Comparison of ENCODE assay signal across 8 mouse cellular contexts in genomic region chr3:88536103-88536930, GRCm38 (mm10). TPM values are rescaled to one million over a fixed set of nuclear protein-coding genes. Genes with fewer than 3 reads are reported as not detected.
A peak's percentile ranks its signal among the peaks of the same experiment; 100 is the strongest.
DNase-seq lines count a peak whose midpoint lies in the region; ATAC-seq and TF ChIP-seq lines count a peak whose summit lies in the region.

No protein-coding gene starts in this region.

- peaks cover 75% of the 10 kb centered on the region for H3K4me1 ChIP-seq in G1E (ENCODE audit: insufficient read depth, low read depth, low read length)
- H3K4me1 ChIP-seq in forebrain, embryonic 15.5 days, result peaks cover 73% of the 10 kb centered on the region
- peaks cover 34% of the 10 kb centered on the region for H3K4me1 ChIP-seq in heart, postnatal 0 days (ENCODE audit: control insufficient read depth, insufficient read depth)
- H3K4me1 ChIP-seq in liver, embryonic 12.5 days, result peaks cover 70% of the 10 kb centered on the region

- peaks cover 43% of the 10 kb centered on the region for H3K36me3 ChIP-seq in G1E (replicated peaks)
- peaks cover 40% of the 10 kb centered on the region for H3K36me3 ChIP-seq in forebrain, embryonic 15.5 days
- H3K36me3 ChIP-seq in heart, postnatal 0 days (replicated peaks; ENCODE audit: control insufficient read depth, insufficient read depth, low read length), result 0 out of 2 replicates have a peak, but pooled peaks cover 3% of the 10 kb centered on the region
- H3K36me3 ChIP-seq in liver, embryonic 12.5 days, result peaks cover 15% of the 10 kb centered on the region; the same call in 1 of the 2 replicates

- H3K9me3 ChIP-seq in G1E (replicated peaks), result no peaks in the 10 kb centered on the region
- H3K9me3 ChIP-seq in forebrain, embryonic 15.5 days, result no peaks in the 10 kb centered on the region
- H3K9me3 ChIP-seq in heart, postnatal 0 days (replicated peaks; ENCODE audit: control insufficient read depth, low read length), result no peaks in the 10 kb centered on the region
- H3K9me3 ChIP-seq in liver, embryonic 12.5 days (replicated peaks), result no peaks in the 10 kb centered on the region

- peak overlapping the region; percentile 100 for H3K27ac ChIP-seq in forebrain, embryonic 15.5 days (replicated peaks)
- peak overlapping the region; percentile 22; the same call in 1 of the 2 replicates for H3K27ac ChIP-seq in heart, postnatal 0 days (ENCODE audit: low read depth)
- peak overlapping the region; percentile 72 for H3K27ac ChIP-seq in liver, embryonic 12.5 days

- DNase-seq in G1E (ENCODE audit: low spot score), result peak; percentile 86
- DNase-seq in cerebellum, adult 11 months, result peak; percentile 82
- DNase-seq in heart, postnatal 0 days (ENCODE audit: low spot score), result peak; percentile 70
- peak; percentile 84 to 91 for DNase-seq in kidney, postnatal 25 days
- DNase-seq in neural tube, embryonic 10.5 days (ENCODE audit: extremely low spot score, low spot score), result peak; percentile 68
- peak; percentile 62 for DNase-seq in urinary bladder, adult 2 months (ENCODE audit: low spot score)

- peak overlapping the region; percentile 76 for H3K4me3 ChIP-seq in G1E (ENCODE audit: low read depth, low read length)
- H3K4me3 ChIP-seq in forebrain, embryonic 15.5 days, result peak overlapping the region; percentile 93
- H3K4me3 ChIP-seq in heart, postnatal 0 days (ENCODE audit: low read depth, low read length), result peak overlapping the region; percentile 45
- peak overlapping the region; percentile 64 for H3K4me3 ChIP-seq in liver, embryonic 12.5 days

- TF ChIP-seq EP300 in heart, postnatal 0 days (IDR thresholded peaks at IDR 0.05; ENCODE audit: low read depth), result no peak

- H3K4me2 ChIP-seq in forebrain, embryonic 15.5 days (replicated peaks), result peak overlapping the region; percentile 93
- H3K4me2 ChIP-seq in heart, postnatal 0 days (ENCODE audit: low read depth, low read length), result peak overlapping the region; percentile 72
- H3K4me2 ChIP-seq in liver, embryonic 12.5 days, result peak overlapping the region; percentile 99

- no peak for TF ChIP-seq CTCF in G1E (IDR thresholded peaks at IDR 0.05; ENCODE audit: low read depth, low read length)
- TF ChIP-seq CTCF in heart, postnatal 0 days (IDR thresholded peaks at IDR 0.05; ENCODE audit: low read depth), result no peak

- H3K27me3 ChIP-seq in G1E (ENCODE audit: insufficient read depth, low read length), result peaks cover 3% of the 10 kb centered on the region; the same call in 1 of the 2 replicates
- H3K27me3 ChIP-seq in forebrain, embryonic 15.5 days, result no peaks in the 10 kb centered on the region
- no peaks in the 10 kb centered on the region for H3K27me3 ChIP-seq in heart, postnatal 0 days (ENCODE audit: control insufficient read depth, insufficient read depth, low read length)
- H3K27me3 ChIP-seq in liver, embryonic 12.5 days (replicated peaks), result peaks cover 22% of the 10 kb centered on the region

- peak overlapping the region; percentile 99 for H3K9ac ChIP-seq in forebrain, embryonic 15.5 days (replicated peaks)
- H3K9ac ChIP-seq in heart, postnatal 0 days (replicated peaks; ENCODE audit: low read depth, low read length), result peak overlapping the region; percentile 30
- H3K9ac ChIP-seq in liver, embryonic 12.5 days, result peak overlapping the region; percentile 71

- peak; percentile 89 for ATAC-seq in G1E (ENCODE audit: extremely low read depth, insufficient number of reproducible peaks, low FRiP score, poor library complexity, severe bottlenecking)
- ATAC-seq in forebrain, embryonic 15.5 days (replicated peaks), result no peak
- peak; percentile 55 for ATAC-seq in heart, postnatal 0 days (ENCODE audit: insufficient read depth, low read depth)
- peak; percentile 82 for ATAC-seq in liver, embryonic 12.5 days

- 2% methylated on average over 64 of the region's 64 CpGs for WGBS in forebrain, embryonic 15.5 days
- WGBS in heart, postnatal 0 days, result 11% methylated on average over 64 of the region's 64 CpGs
- 2% methylated on average over 64 of the region's 64 CpGs for WGBS in liver, embryonic 12.5 days (ENCODE audit: insufficient replicate concordance)

RNA-seq across cellular contexts. Expression of gene Mex3a, which starts 4.1 kb away (rescaled TPM):
- 6.2 and 8.2 TPM in 2 replicates for total RNA-seq in G1E (2014; fragmentation: Nextera tagmentation)
- total RNA-seq in G1E (2017), result 1.7 and 2.0 TPM in 2 replicates
- polyA plus RNA-seq in G1E (2012), result 9.0 and 9.6 TPM in 2 replicates
- 50.6 and 55.6 TPM in 2 replicates for polyA plus RNA-seq in forebrain, embryonic 15.5 days (2015; fragmentation: Nextera tagmentation; extraction: Ambion mirVana)
- total RNA-seq in heart, postnatal 0 days (2014; rRNA removed; ENCODE audit: low replicate concordance), result 6.0 and 9.7 TPM in 2 replicates
- 2.6 and 2.7 TPM in 2 replicates for polyA plus RNA-seq in heart, postnatal 0 days (2015; fragmentation: Nextera tagmentation; extraction: Ambion mirVana)
- polyA plus RNA-seq in liver, embryonic 12.5 days (2016; fragmentation: Nextera tagmentation; extraction: Ambion mirVana), result 2.8 and 3.1 TPM in 2 replicates
- polyA plus RNA-seq in urinary bladder, adult 2 months (2012; rRNA removed), result 1.7 and 1.8 TPM in 2 replicates

RNA-seq across cellular contexts. Expression of gene Rab25, which starts 11.8 kb away (rescaled TPM):
- total RNA-seq in G1E (2014; fragmentation: Nextera tagmentation) (1.6 and 4.5 TPM in 2 replicates), G1E (2017) (0.35 TPM in 1 of 2 replicates, not detected in the other)
- 0.67 and 0.88 TPM in 2 replicates for polyA plus RNA-seq in G1E (2012)
- polyA plus RNA-seq in forebrain, embryonic 15.5 days (2015; fragmentation: Nextera tagmentation; extraction: Ambion mirVana), result 0.15 and 0.28 TPM in 2 replicates
- total RNA-seq in heart, postnatal 0 days (2014; rRNA removed; ENCODE audit: low replicate concordance), result 0.39 and 2.5 TPM in 2 replicates
- 0.16 TPM in 1 of 2 replicates, not detected in the other for polyA plus RNA-seq in heart, postnatal 0 days (2015; fragmentation: Nextera tagmentation; extraction: Ambion mirVana)
- 0.70 TPM in 1 of 2 replicates, not detected in the other for polyA plus RNA-seq in liver, embryonic 12.5 days (2016; fragmentation: Nextera tagmentation; extraction: Ambion mirVana)
- 135 and 174 TPM in 2 replicates for polyA plus RNA-seq in urinary bladder, adult 2 months (2012; rRNA removed)

RNA-seq across cellular contexts. Expression of gene Lamtor2, which starts 16.6 kb away (rescaled TPM):
- total RNA-seq in G1E (2014; fragmentation: Nextera tagmentation) (44.7 and 64.5 TPM in 2 replicates), G1E (2017) (97.5 and 98.0 TPM in 2 replicates)
- polyA plus RNA-seq in G1E (2012), result 96.1 and 182 TPM in 2 replicates
- polyA plus RNA-seq in forebrain, embryonic 15.5 days (2015; fragmentation: Nextera tagmentation; extraction: Ambion mirVana), result 169 and 187 TPM in 2 replicates
- total RNA-seq in heart, postnatal 0 days (2014; rRNA removed; ENCODE audit: low replicate concordance), result 3.6 and 34.6 TPM in 2 replicates
- polyA plus RNA-seq in heart, postnatal 0 days (2015; fragmentation: Nextera tagmentation; extraction: Ambion mirVana), result 131 and 136 TPM in 2 replicates
- polyA plus RNA-seq in liver, embryonic 12.5 days (2016; fragmentation: Nextera tagmentation; extraction: Ambion mirVana), result 101 and 102 TPM in 2 replicates
- 124 and 134 TPM in 2 replicates for polyA plus RNA-seq in urinary bladder, adult 2 months (2012; rRNA removed)

RNA-seq across cellular contexts. Expression of gene Ubqln4, which starts 17.2 kb away (rescaled TPM):
- total RNA-seq in G1E (2014; fragmentation: Nextera tagmentation), result 63.4 and 67.4 TPM in 2 replicates
- total RNA-seq in G1E (2017), result 39.6 and 40.6 TPM in 2 replicates
- 73.7 and 81.2 TPM in 2 replicates for polyA plus RNA-seq in G1E (2012)
- polyA plus RNA-seq in forebrain, embryonic 15.5 days (2015; fragmentation: Nextera tagmentation; extraction: Ambion mirVana), result 45.8 and 47.6 TPM in 2 replicates
- 74.9 and 82.4 TPM in 2 replicates for total RNA-seq in heart, postnatal 0 days (2014; rRNA removed; ENCODE audit: low replicate concordance)
- 18.3 and 19.0 TPM in 2 replicates for polyA plus RNA-seq in heart, postnatal 0 days (2015; fragmentation: Nextera tagmentation; extraction: Ambion mirVana)
- polyA plus RNA-seq in liver, embryonic 12.5 days (2016; fragmentation: Nextera tagmentation; extraction: Ambion mirVana), result 37.9 and 39.5 TPM in 2 replicates
- 36.9 and 38.6 TPM in 2 replicates for polyA plus RNA-seq in urinary bladder, adult 2 months (2012; rRNA removed)

RNA-seq across cellular contexts. Expression of gene Lmna, which starts 26.6 kb away (rescaled TPM):
- total RNA-seq in G1E (2014; fragmentation: Nextera tagmentation), result 69.3 and 72.1 TPM in 2 replicates
- 96.4 and 98.2 TPM in 2 replicates for total RNA-seq in G1E (2017)
- 336 and 381 TPM in 2 replicates for polyA plus RNA-seq in G1E (2012)
- polyA plus RNA-seq in forebrain, embryonic 15.5 days (2015; fragmentation: Nextera tagmentation; extraction: Ambion mirVana), result 23.4 and 27.5 TPM in 2 replicates
- 156 and 210 TPM in 2 replicates for total RNA-seq in heart, postnatal 0 days (2014; rRNA removed; ENCODE audit: low replicate concordance)
- polyA plus RNA-seq in heart, postnatal 0 days (2015; fragmentation: Nextera tagmentation; extraction: Ambion mirVana), result 109 and 122 TPM in 2 replicates
- polyA plus RNA-seq in liver, embryonic 12.5 days (2016; fragmentation: Nextera tagmentation; extraction: Ambion mirVana), result 189 TPM in 2 replicates
- 171 and 182 TPM in 2 replicates for polyA plus RNA-seq in urinary bladder, adult 2 months (2012; rRNA removed)

Comparison
In these comparisons a context has a peak if more than half of its experiments do, and no peak if none do; other contexts are left out.
1. H3K27ac ChIP-seq: peak in every context shown above with its lines; median percentile 100 in forebrain, embryonic 15.5 days; 72 in liver, embryonic 12.5 days; 22 in heart, postnatal 0 days.
2. H3K9ac ChIP-seq: peak in every context shown above with its lines; median percentile 99 in forebrain, embryonic 15.5 days; 71 in liver, embryonic 12.5 days; 30 in heart, postnatal 0 days.
3. RNA of gene Rab25, which starts 11.8 kb away (polyA plus RNA-seq): 135 to 174 TPM in urinary bladder, adult 2 months; 0.70 TPM in liver, embryonic 12.5 days, 0.67 to 0.88 TPM in G1E, 0.15 to 0.28 TPM in forebrain, embryonic 15.5 days and 0.16 TPM in heart, postnatal 0 days; every median in the first group is over 10 times any median in the second.
4. Peak in every context shown above with its lines, with median percentiles within 50 percentile points of each other: DNase-seq, H3K4me3 ChIP-seq and H3K4me2 ChIP-seq.